Mouse (Mus musculus): Measurements from ENCODE around the gene Nudt22.

DNA sequence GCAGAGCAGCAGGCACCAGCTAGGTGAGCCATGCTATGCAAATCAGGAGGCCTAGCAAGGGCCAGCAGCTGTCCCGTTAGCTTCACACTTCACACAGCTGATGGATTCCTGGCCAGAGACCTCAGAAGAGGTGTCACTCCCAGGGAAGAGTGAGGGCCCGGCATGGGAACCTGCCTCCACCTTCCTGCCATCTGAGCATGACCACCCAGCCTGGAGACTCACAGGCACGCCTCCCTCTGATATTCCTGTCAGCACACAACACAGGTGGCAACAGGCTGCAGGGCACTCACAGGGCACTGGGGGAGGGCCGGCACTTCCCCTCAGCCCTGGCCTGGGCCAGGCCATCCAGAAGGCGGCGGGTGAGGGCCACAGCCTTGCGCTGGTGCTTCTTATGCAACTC is 40.5 kb downstream of the Nudt22 start:
- TF ChIP-seq POLR2A (IDR thresholded peaks at IDR 0.05; ENCODE audit: low read depth, low read length) (no peak), CTCF (IDR thresholded peaks at IDR 0.05; ENCODE audit: extremely low read depth, insufficient read length, insufficient replicate concordance, low read depth, low read length) (no peak)
